Mouse (Mus musculus) E14TG2a.4 (cell line): ENCODE measurements around the gene Rtn2.

Experiments
- H3K27me3 ChIP-seq: 2 replicates; pipeline ENCODE4 v1.6.1; 2014; ENCODE audit warnings: low read length, control low read depth; ENCODE audit not compliant: insufficient read depth
- H3K36me3 ChIP-seq: 2 replicates; pipeline ENCODE4 v1.6.1; 2014; ENCODE audit warnings: low read length, control low read depth; ENCODE audit not compliant: insufficient read depth
- H3K4me1 ChIP-seq: replicated peaks from 2 replicates; pipeline ENCODE4 v1.6.1; 2014; ENCODE audit warnings: low read depth, low read length, control low read depth
- H3K4me3 ChIP-seq: replicated peaks from 2 replicates; pipeline ENCODE4 v1.5.1; 2014; ENCODE audit warnings: mild to moderate bottlenecking, low read length
- H3K9me3 ChIP-seq: 2 replicates; pipeline ENCODE4 v1.6.1; 2014; ENCODE audit warnings: low read length, control low read depth
- CTCF ChIP-seq: conservative IDR thresholded peaks from 2 replicates; pipeline ENCODE4 v1.5.1; 2014; ENCODE audit warnings: low read length
- NANOG ChIP-seq: IDR thresholded peaks from 2 replicates; pipeline ENCODE4 v1.6.1; 2014; ENCODE audit warnings: borderline replicate concordance, low read length, mixed read lengths
- POU5F1 ChIP-seq: IDR thresholded peaks from 2 replicates; pipeline ENCODE4 v1.6.1; 2014; ENCODE audit warnings: low read length, borderline replicate concordance

Rtn2 gene

DNA sequence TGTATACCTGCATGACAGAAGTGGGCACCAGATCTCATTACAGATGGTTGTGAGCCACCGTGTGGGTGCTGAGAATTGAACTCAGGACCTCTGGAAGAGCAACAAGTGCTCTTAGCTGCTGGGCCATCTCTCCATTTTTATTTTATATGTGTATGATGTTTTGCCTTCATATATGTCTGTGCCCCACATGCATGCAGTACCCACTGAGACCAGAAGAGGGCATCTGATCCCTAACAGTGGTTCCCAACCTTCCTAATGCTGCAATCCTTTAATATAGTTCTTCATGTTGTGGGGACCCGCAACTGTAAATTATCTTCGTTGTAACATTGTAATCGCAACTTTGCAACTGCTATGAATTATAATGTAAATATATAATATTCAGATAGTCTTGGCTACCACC, 2.3 kb downstream of the Rtn2 start:
- no peaks in the 10 kb centered on the region for H3K9me3 ChIP-seq
- H3K36me3 ChIP-seq = no peaks in the 10 kb centered on the region; the same call in 1 of the 2 replicates
- H3K27me3 ChIP-seq = peaks cover 18% of the 10 kb centered on the region
- TF ChIP-seq CTCF (peak; percentile 95), POU5F1 (no peak)
- H3K4me1 ChIP-seq = peaks cover 33% of the 10 kb centered on the region
- no peak overlapping the region for H3K4me3 ChIP-seq

DNA sequence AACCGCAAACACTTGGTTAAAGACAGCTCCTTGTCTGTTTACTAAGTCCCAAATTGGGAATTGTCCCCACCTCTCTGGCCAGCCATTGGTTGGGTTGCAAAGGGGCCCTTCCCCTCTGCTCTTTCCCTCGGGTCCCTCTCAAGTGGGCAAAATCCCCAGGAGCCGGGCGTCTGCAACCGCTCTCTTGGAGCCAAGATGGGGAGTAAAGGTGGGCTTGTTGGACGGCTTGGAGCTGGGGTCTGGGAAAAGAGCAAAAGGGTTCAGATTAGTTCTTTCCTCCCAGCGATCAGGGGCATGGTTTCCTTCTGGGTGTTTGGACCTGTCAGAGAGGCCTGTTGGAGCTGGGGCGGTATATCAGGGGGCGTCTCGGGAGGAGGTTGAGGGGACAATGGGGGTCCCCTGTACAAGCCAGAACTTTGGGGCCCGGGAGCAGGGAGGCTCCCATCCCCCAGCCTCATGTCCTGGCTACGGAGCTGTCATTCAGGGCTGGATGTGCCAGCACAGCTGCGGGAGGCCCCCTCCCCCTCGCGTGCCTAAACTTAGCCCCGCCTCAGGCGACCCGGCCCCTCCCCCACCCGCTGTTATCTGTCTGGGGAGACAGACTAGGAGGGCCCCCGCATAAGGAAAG, 8.7 kb downstream of the Rtn2 start:
- Histone ChIP-seq H3K27me3 (peaks cover 6% of the 10 kb centered on the region; the same call in 1 of the 2 replicates), H3K4me1 (peaks cover 48% of the 10 kb centered on the region)

DNA sequence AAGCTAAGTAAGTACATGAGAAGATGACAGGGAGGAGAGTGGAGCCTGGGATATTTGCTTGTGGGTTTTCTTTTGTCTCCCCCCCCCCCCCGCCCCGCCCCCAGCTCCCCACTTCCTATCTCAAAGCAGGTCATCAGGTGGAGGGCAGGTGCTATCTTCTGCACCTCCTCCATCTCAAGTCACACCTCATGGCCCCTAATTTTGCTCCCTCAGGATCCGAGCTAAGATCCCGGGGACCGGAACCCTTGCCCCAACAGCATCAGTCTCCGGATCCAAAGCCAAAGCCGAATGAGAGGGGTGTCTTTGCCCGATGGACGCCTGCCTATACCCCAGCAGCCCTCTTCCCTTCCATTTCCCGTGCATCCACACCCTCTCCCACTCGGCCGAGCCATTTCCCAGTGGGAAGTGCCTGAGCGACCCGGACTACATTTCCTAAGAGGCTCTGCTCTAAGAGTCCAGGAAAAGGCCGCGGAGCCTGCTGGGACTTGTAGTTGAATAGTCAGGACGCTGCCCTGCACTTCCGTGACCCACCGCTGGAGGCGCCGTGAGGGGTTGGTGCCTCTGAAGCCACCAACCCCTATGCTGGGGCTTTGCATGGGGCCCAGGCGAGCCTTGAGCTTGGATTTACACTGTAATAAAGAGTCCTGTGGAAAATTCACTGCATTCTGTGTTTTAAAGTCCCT, 13.2 kb downstream of the Rtn2 start:
- no peaks in the 10 kb centered on the region for H3K36me3 ChIP-seq
- H3K4me1 ChIP-seq = peaks cover 43% of the 10 kb centered on the region
- TF ChIP-seq POU5F1 (no peak), CTCF (peak; percentile 94), NANOG (no peak)
- H3K9me3 ChIP-seq = no peaks in the 10 kb centered on the region
- H3K4me3 ChIP-seq = peak overlapping the region; percentile 72
- no peaks in the 10 kb centered on the region for H3K27me3 ChIP-seq

More for the DNA sequence above, 8.7 kb downstream of the Rtn2 start:
- Histone ChIP-seq H3K36me3 (no peaks in the 10 kb centered on the region; the same call in 1 of the 2 replicates), H3K9me3 (no peaks in the 10 kb centered on the region), H3K4me3 (peak overlapping the region; percentile 80)
- TF ChIP-seq NANOG = no peak

DNA sequence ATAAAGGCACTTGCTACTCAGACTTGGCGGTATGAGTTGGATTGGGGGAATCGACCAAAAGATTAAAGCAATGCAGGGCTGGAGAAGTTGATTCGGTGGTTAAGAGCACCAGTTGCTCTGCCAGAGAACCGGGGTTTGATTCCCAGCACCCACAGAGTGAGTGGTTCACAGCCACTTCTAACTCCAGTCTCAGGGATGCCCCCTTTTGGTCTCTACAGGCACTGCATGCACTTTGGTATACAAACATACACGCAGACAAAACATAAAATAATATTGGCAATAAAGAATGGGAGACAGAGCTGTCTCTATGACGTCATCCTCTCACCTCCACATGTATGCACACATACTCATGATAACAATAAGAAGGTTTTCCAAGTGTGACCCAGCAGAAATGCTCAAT, 14.6 kb downstream of the Rtn2 start:
- H3K9me3 ChIP-seq = no peaks in the 10 kb centered on the region
- peaks cover 38% of the 10 kb centered on the region for H3K4me1 ChIP-seq
- no peaks in the 10 kb centered on the region for H3K36me3 ChIP-seq
- no peak for TF ChIP-seq NANOG
- TF ChIP-seq CTCF = peak; percentile 46
- H3K27me3 ChIP-seq = peaks cover 7% of the 10 kb centered on the region
- H3K4me3 ChIP-seq = no peak overlapping the region

DNA sequence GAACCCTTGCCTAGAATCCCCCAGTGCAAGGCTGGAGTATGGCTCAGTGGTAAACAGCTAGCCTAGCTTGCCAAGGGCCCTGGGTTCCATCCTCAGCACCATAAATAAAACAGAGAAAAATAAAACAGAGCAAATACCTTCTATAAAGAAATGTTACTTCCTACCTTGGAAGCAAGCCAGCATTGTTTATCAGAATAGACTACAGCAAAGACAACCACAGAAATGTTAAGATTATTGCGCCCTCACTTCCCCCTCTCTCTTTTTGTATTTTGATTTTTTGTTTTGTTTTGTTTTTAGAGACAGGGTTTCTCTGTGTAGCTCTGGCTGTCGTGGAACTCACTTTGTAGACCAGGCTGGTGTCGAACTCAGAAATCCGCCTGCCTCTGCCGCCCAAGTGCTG, 15.4 kb downstream of the Rtn2 start:
- H3K27me3 ChIP-seq = peaks cover 14% of the 10 kb centered on the region
- no peaks in the 10 kb centered on the region for H3K36me3 ChIP-seq
- H3K4me3 ChIP-seq = no peak overlapping the region
- H3K4me1 ChIP-seq = peaks cover 41% of the 10 kb centered on the region
- no peak for TF ChIP-seq NANOG
- TF ChIP-seq POU5F1 = no peak
- TF ChIP-seq CTCF = no peak
- H3K9me3 ChIP-seq = no peaks in the 10 kb centered on the region

DNA sequence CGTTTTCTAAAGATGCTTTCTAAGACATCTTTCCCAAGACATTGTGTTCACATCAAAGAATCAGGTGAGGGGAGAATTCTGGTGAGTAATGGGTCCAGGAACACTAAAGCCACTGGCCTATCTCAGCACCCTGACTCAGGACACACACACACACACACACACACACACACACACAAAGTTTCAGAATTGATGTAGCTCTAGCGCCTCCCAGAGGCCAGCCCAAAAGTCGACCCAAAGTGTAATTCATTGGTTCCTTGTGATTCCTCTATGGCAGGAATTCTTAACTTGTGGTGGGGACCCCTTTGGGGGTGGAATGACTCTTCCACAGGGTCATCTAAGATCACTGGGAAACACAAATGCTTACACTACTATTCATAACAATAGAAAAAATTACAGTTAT, 16.8 kb downstream of the Rtn2 start:
- Histone ChIP-seq H3K9me3 (no peaks in the 10 kb centered on the region), H3K4me1 (peaks cover 40% of the 10 kb centered on the region), H3K27me3 (peaks cover 22% of the 10 kb centered on the region), H3K36me3 (no peaks in the 10 kb centered on the region), H3K4me3 (no peak overlapping the region)
- TF ChIP-seq POU5F1 (no peak), CTCF (peak; percentile 36)

DNA sequence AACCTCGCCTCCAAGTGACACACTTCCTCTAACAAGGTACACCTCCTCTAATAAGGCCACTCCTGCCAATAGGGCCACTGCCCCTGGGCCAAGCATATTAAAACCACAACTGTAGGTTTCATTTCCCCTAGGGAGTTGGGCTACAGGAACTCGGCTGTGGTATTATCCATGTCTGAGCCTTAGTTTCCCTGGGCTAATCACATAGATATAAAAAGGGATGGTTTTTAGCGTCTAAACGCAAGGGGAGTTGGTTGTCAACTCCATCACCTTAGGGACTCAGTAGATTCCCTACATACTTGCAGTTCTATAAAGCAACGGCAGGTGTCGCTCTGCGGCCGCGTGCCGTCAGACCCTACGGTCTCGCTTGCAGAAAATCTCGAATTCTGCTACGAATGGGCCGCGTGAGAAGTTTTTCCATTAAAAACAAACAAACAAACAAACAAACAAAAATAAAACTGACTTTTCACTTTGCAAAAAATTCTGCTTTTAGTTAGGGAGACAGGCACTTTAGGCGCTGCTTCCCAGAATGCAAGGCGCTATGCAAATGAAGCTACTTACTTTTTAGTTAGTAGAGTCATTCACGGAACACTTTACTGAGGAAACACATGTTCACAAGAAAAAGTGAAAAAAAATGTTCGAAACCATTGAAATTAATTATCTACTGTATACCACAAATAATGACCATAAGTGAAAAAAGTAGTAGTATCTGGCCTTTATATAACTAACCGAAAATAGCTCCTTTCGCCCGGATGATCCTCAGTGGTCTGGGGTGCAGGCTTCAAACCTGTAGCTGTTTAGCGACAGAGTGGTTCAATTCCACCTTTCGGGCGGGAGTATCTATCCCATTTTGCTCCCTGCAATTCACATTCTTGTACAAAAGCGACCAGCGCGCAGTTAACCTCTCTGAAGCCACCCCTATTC, 18.3 kb downstream of the Rtn2 start:
- H3K4me1 ChIP-seq = peaks cover 42% of the 10 kb centered on the region
- H3K9me3 ChIP-seq = no peaks in the 10 kb centered on the region
- TF ChIP-seq CTCF (peak; percentile 78), POU5F1 (no peak)
- H3K27me3 ChIP-seq = peaks cover 38% of the 10 kb centered on the region
- no peaks in the 10 kb centered on the region for H3K36me3 ChIP-seq
- H3K4me3 ChIP-seq = peak overlapping the region; percentile 79

DNA sequence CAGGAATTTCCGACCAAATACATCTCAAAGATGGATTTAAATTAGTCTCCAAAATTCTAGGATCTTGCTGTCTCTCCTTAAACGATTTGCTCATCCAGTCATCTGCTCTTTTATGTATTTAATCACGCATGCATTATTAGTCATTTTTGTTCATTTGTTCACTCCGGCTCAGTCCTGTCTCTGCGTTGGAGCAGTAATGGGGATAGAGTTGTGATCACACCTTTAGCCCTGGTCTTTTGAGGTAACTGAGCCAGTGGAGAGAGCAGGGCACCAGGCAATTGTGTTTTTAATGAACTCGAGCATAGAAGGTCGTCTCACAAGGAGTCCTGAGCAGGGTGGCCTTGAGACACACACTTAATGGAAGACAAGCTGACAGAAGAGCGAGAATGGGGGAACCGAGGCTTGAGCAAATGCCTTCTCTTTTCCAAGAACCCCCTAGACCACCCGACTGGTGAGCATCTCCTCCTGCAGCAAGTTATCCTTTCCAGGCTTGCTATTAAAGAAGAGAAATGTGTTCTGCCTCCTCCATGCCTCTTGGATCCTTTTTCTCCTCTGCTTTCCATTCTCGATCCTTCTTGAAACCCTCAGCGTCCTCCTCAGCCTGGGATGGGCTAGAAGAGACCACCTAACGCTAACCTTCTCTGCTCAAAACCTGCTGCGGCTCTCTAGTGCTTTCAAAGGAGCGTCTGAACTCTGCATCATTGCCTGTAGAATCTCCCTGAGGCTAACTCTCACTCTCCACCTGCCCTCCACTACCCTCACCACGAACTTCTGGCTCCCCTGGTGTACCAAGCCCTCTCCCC, 19.2 kb downstream of the Rtn2 start:
- TF ChIP-seq POU5F1 (no peak), CTCF (no peak), NANOG (no peak)
- Histone ChIP-seq H3K4me1 (peaks cover 42% of the 10 kb centered on the region), H3K36me3 (no peaks in the 10 kb centered on the region), H3K9me3 (no peaks in the 10 kb centered on the region), H3K4me3 (peak overlapping the region; percentile 79), H3K27me3 (peaks cover 47% of the 10 kb centered on the region)
